Mouse (Mus musculus) hematopoietic stem cell, adult 5-6 weeks (primary cell): ENCODE results near the gene 9130230L23Rik. TPM values are rescaled to one million over a fixed set of nuclear protein-coding genes. Genes with fewer than 3 reads are reported as not detected.
"Not testable (repeated sequence)": the region's sequence is repeated elsewhere in the genome, so short reads cannot be mapped to it uniquely, and the experiment has no call there.

Experiments
- ATAC-seq, 2 experiments: fragments of 125-278 bp in 1 of 2; replicated peaks in 1 of 2; 2 replicates each; pipeline ENCODE4 v1.8.0; 2016 to 2017; ENCODE audit warnings: inconsistent platforms in 2 of 2, mild to moderate bottlenecking in 2 of 2, moderate number of reproducible peaks in 2 of 2, low read depth in 1 of 2, moderate TSS enrichment in 1 of 2; ENCODE audit not compliant: low FRiP score in 2 of 2, poor library complexity in 2 of 2, severe bottlenecking in 2 of 2, insufficient read depth in 1 of 2, low TSS enrichment in 1 of 2
- total RNA-seq: library from RNA; stranded (forward); fragments of 172-1452, 232-1000 nt; gene quantifications from 2 replicates; pipeline ENCODE4 v1.2.3, GENCODE M21; 2017

The 9130230L23Rik gene
- total RNA-seq, 1 experiment from 2014 or later: not detected

GRCm38 (mm10) chr5:66014437-66014836 is 10.4 kb upstream of the 9130230L23Rik start:
- no peak for ATAC-seq

DNA sequence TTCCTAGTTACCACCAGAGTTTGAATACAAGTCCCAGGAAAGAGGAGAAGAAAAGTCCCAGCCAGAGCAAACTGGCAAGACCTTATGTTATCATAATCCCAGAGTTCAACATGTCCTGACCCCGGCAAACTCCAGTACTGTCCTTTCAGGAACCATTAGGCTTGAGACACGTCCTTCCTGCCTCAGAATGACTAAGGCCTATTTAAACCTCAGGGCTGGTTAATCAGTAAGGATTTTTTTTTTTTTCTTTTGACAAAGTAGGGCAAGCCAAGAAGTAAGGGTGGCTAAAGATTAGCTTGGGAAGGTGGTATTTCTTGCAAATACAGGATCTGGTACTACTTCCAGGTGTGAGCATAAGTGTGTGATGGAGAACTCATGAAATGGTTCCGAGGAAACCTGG is 9.9 kb upstream of the 9130230L23Rik start:
- ATAC-seq: peak in 1 of 2 experiments; percentile 25; a peak in 1 of 4 replicates

DNA sequence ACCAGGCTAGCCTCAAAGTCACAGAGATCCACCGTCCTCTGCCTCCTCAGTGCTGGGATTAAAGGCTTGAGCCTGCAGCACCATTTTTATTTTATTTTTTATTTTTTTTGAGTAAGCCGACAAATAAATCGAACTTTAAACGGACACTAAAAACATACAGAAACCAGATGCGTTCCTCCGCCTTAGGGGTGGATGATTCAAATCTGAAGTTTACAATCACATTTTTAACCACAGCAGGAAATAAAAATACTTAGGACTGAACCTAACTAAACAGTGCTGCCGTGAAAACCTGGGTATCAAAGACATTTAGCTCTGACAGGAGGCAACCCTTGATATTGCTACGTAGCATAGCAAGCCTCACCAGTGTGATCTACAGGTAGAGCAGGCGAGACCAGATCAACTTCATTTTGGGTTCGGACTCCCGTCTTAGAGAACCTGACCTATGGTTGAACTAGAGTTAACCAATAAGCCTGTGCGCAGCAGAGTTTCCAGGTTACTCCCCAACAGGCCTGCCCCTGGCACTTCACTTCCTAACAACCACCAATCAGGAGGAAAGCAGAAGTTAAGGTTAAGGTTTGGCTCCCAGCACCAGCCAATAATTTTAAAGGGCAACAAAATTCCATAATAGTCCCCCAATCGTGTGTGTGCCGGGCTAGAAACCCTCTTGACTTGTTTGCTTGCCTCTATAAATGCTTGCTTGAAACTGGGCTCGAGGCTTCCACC is 4.3 kb upstream of the 9130230L23Rik start:
- ATAC-seq: no peak

GRCm38 (mm10) chr5:66005041-66005678 is 1.1 kb upstream of the 9130230L23Rik start:
- peak; percentile 13 to 23; a peak in 2 of 4 replicates for ATAC-seq

GRCm38 (mm10) chr5:66001232-66001631 is 2.9 kb downstream of the 9130230L23Rik start:
- ATAC-seq: no peak

DNA sequence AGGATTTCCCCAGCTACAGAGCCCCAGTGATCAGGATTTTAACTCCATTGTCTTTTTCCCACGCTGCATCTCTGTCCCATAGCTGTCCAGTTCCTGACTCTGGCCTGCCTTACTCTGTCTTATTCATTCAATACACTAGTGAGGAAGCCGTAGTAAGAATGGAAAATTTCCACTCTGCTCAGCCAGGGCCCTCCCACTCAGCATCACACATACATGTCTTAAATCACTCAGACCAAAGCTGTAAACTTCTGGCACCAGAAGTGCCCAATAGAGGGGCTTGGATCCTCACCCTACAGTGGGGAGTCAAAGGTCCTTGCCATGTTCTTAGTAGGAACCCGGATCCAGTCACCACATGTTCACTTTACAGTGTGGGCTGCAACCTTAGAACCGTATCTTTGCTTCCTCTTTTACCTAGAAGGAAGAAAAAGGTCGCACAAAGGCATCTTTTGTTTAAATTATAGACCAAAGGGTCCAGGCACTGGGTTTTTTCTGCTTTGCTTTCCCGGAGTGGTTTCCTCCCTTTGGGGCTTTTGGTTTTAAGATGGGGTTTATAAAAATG is 3.4 kb downstream of the 9130230L23Rik start:
- ATAC-seq: peak; percentile 65 to 66

DNA sequence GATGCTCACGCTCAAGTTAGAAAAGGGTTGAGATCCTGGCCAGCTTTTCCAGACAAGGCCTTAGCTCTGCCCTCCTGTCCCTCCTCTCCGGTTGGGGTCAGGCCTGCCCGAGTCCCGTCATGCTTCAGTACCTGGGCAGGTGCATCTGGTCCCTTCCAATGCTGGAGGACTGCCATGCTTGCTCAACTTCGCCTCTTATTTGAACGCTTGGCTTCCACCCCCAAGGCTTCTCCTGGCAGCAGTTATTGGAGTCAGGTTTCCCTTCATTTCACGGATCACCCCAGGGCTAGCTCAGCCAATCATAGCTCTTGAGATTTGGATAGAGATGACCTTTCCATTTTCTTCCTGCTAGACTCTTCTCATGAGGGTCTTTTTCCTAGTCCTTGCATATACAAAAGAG is 4.0 kb downstream of the 9130230L23Rik start:
- no peak for ATAC-seq

DNA sequence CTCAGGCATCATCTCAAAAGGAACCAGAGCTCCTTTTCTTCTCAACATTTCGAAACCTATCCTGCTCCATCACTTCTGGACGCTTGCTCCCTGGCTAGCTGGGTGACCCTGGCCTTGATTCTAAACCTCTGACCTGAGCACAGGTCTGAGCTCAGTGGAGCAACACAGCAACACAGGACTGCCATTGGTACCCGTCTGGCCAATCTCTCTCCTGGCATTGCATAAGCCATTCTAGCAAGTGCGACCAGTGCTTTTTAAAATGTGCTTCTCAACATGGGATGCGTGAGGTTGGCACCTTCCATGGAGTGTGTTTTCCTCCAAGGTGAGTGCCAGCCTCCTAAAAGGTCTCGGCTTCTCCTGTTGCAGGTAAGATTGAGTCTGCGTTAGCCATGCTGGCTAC is 5.0 kb downstream of the 9130230L23Rik start:
- no peak for ATAC-seq

- ATAC-seq: no peak
These were observed 6.3 kb downstream of the 9130230L23Rik start for GRCm38 (mm10) chr5:65997813-65998212.

GRCm38 (mm10) chr5:65994643-65995042 is 9.4 kb downstream of the 9130230L23Rik start:
- ATAC-seq: no peak

GRCm38 (mm10) chr5:65991191-65991590 is 12.9 kb downstream of the 9130230L23Rik start:
- ATAC-seq: peak; percentile 20 to 42; a peak in 1 of 4 replicates

GRCm38 (mm10) chr5:65987004-65987403 is 17.1 kb downstream of the 9130230L23Rik start:
- not testable (repeated sequence) for ATAC-seq

DNA sequence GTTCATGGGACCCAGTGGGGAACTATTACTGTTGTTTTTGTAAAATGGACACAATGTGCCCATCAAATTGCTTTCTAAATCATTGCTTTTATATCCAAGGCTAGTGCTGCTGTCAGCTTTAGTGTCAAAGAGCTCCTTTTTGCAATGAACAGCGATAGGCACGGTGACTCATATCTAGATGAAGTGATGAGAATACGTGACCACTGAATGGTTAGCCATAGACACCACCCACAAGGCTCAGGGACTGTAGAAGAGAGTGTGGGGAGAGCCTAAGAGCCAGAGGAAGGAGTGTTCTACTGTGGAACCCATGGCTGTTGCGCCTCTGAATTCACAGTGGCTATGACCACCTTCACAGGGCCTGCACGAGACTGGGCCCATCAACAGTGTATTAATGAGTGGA is 17.7 kb downstream of the 9130230L23Rik start:
- ATAC-seq: no peak; a peak in 1 of 4 replicates

- no peak for ATAC-seq
These were observed 28.4 kb downstream of the 9130230L23Rik start for GRCm38 (mm10) chr5:65975731-65976130.

GRCm38 (mm10) chr5:65973189-65973588 is 30.9 kb downstream of the 9130230L23Rik start:
- no peak for ATAC-seq

DNA sequence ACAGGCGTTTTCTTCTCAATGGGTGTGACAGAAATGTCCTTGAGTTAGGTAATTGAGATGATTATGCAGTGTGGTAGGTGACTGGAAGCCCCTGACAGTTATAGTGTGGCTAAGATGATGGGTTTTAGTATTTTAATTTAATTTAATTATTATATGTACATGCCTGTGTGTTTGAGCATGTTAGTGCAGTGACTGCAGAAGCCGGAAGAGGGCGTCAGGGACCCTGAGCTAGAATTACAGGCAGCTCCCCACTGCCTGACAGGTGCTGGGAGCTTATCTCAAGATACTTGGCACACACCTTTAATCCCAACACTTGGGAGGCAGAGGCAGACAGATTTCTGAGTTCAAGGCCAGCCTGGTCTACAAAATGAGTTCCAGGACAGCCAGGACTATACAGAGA is 36.1 kb downstream of the 9130230L23Rik start:
- no peak for ATAC-seq

- no peak for ATAC-seq
These were observed 37.0 kb downstream of the 9130230L23Rik start for GRCm38 (mm10) chr5:65967091-65967490.

DNA sequence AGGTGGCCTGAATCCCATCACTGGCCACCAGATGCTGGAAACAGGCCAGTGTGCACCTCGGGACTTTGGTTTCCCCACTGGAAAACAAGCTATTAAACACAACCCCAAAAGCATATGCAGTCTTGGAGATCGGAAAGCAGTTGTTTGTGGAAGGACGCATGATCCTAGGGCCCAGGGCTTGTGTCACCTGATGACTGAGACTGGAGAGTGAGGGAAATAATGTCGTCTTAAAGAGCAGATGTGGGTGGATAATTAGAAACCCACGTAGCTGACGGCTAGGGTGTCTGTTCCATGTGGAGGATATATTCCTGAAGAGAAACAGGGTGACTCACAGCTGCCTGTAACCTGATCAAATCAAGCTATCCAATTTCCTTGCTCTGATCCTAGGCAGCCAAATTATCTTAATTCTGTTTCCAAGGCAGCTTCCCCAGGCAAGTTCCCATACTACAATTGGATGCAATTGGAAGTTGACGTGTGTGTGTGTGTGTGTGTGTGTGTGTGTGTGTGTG is 38.3 kb downstream of the 9130230L23Rik start:
- ATAC-seq: no peak
